10 mouse cellular contexts compared by ENCODE assay signal in the genomic region with DNA sequence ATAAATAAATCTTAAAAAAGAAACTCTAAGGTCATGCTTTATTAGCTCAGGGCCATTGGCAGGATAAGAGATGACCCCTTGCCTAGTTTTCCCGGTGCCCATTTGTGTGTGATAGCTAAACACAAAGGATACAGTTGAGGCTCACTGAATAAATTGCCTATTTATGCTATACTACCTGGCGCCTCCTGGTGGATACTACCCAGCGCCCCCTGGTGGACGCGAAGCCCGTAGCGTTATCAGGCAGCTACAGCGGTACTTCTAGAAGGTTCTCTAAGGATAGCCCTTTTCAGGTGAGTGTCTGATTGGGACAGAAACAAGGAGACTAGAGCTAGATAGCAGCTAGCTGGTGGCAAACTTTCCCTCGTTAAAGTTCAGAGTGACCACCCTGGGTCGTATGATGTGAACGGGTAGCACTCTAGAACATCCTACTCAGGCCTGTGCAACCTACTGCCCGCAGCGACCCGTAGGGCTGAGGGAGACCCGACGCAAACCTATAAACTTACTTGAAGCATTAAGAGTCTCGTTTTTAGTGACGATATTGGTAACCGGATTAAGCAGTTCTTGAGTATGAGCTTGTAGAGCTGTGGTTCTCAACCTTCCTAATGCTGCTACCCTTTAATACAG. TPM values are rescaled to one million over a fixed set of nuclear protein-coding genes. Genes with fewer than 3 reads are reported as not detected.
A peak's percentile ranks its signal among the peaks of the same experiment; 100 is the strongest.
DNase-seq lines count a peak whose midpoint lies in the region; ATAC-seq and TF ChIP-seq lines count a peak whose summit lies in the region.
"Had no signal": no experiment of that assay in that cellular context is flagged by ENCODE, and none has a peak within 500 bp of the region (broad histone marks: within the 10 kb centered on the region; RNA-seq: fewer than 3 reads in every experiment).

No protein-coding gene starts in this region.

- no peaks in the 10 kb centered on the region for H3K4me1 ChIP-seq in heart, adult 2 months (ENCODE audit: control insufficient read depth, insufficient read depth, low read length)
- H3K4me1 ChIP-seq in heart, embryonic 11.5 days (ENCODE audit: control insufficient read depth, insufficient read depth, low read length), result no peaks in the 10 kb centered on the region
- no peaks in the 10 kb centered on the region for H3K4me1 ChIP-seq in embryonic facial prominence, embryonic 14.5 days (ENCODE audit: control insufficient read depth, insufficient read depth, low read length)
- H3K4me1 ChIP-seq in limb, embryonic 14.5 days (ENCODE audit: control insufficient read depth, insufficient read depth, low read length), result no peaks in the 10 kb centered on the region
- H3K4me1 ChIP-seq: embryonic facial prominence, embryonic 12.5 days; limb, embryonic 13.5 days had no signal

- intact Hi-C loops in heart, adult 2 months (cut with DNase I), result no loop called here

- TF ChIP-seq CTCF in heart, adult 2 months (IDR thresholded peaks at IDR 0.05), result peak; percentile 80

- no peaks in the 10 kb centered on the region for H3K27me3 ChIP-seq in heart, adult 2 months (ENCODE audit: control insufficient read depth, insufficient read depth, low read length)
- H3K27me3 ChIP-seq in heart, embryonic 11.5 days (ENCODE audit: control insufficient read depth, insufficient read depth, low read length), result no peaks in the 10 kb centered on the region
- H3K27me3 ChIP-seq in embryonic facial prominence, embryonic 14.5 days (replicated peaks; ENCODE audit: control insufficient read depth, insufficient read depth, low read length), result no peaks in the 10 kb centered on the region
- H3K27me3 ChIP-seq in limb, embryonic 14.5 days (ENCODE audit: control insufficient read depth, insufficient read depth, low read length), result no peaks in the 10 kb centered on the region
- H3K27me3 ChIP-seq: embryonic facial prominence, embryonic 12.5 days; limb, embryonic 13.5 days had no signal

- ATAC-seq in heart, embryonic 11.5 days (replicated peaks; ENCODE audit: insufficient number of reproducible peaks, low FRiP score, low TSS enrichment), result no peak
- ATAC-seq in embryonic facial prominence, embryonic 14.5 days (ENCODE audit: low read depth), result no peak
- ATAC-seq in limb, embryonic 14.5 days (ENCODE audit: low FRiP score, low read depth), result no peak

- no peak for TF ChIP-seq POLR2A in heart, adult 2 months (IDR thresholded peaks at IDR 0.05; ENCODE audit: insufficient read depth, low read depth, low read length)
- TF ChIP-seq POLR2A in limb, embryonic 14.5 days (IDR thresholded peaks at IDR 0.05; ENCODE audit: borderline replicate concordance, extremely low read depth, insufficient read depth, insufficient read length), result no peak

- TF ChIP-seq EP300 in heart, adult 2 months (IDR thresholded peaks at IDR 0.05; ENCODE audit: insufficient read depth, low read depth, low read length), result no peak

- H3K9me3 ChIP-seq in heart, embryonic 11.5 days (replicated peaks; ENCODE audit: control insufficient read depth, low read length), result no peaks in the 10 kb centered on the region
- H3K9me3 ChIP-seq in embryonic facial prominence, embryonic 14.5 days (ENCODE audit: control insufficient read depth, low read length), result no peaks in the 10 kb centered on the region
- no peaks in the 10 kb centered on the region for H3K9me3 ChIP-seq in limb, embryonic 14.5 days (ENCODE audit: control insufficient read depth, low read length)
- H3K9me3 ChIP-seq: embryonic facial prominence, embryonic 12.5 days; limb, embryonic 13.5 days had no signal

- no peak overlapping the region for H3K9ac ChIP-seq in heart, adult 2 months (ENCODE audit: low read depth, low read length)
- H3K9ac ChIP-seq in heart, embryonic 11.5 days (ENCODE audit: low read depth, low read length), result no peak overlapping the region
- H3K9ac ChIP-seq in embryonic facial prominence, embryonic 14.5 days (ENCODE audit: low read depth, low read length), result no peak overlapping the region
- H3K9ac ChIP-seq in limb, embryonic 14.5 days (ENCODE audit: low read depth, low read length, severe bottlenecking), result no peak overlapping the region
- H3K9ac ChIP-seq: embryonic facial prominence, embryonic 12.5 days; limb, embryonic 13.5 days had no signal

- H3K4me3 ChIP-seq in heart, adult 2 months, result no peak overlapping the region
- H3K4me3 ChIP-seq in heart, embryonic 11.5 days (ENCODE audit: low read depth, low read length), result no peak overlapping the region
- no peak overlapping the region for H3K4me3 ChIP-seq in embryonic facial prominence, embryonic 14.5 days (ENCODE audit: low read depth, low read length)
- H3K4me3 ChIP-seq in limb, embryonic 14.5 days (replicated peaks; ENCODE audit: low read length), result no peak overlapping the region
- H3K4me3 ChIP-seq: embryonic facial prominence, embryonic 12.5 days; limb, embryonic 13.5 days had no signal

- 60% methylated on average over 19 of the region's 19 CpGs for WGBS in heart, adult 2 months
- WGBS in heart, embryonic 11.5 days (ENCODE audit: insufficient replicate concordance), result 61% methylated on average over 19 of the region's 19 CpGs
- WGBS in embryonic facial prominence, embryonic 14.5 days, result 70% methylated on average over 19 of the region's 19 CpGs
- 66% methylated on average over 19 of the region's 19 CpGs for WGBS in limb, embryonic 14.5 days

- no peak overlapping the region for H3K4me2 ChIP-seq in heart, embryonic 11.5 days
- H3K4me2 ChIP-seq in embryonic facial prominence, embryonic 14.5 days (ENCODE audit: low read depth, low read length), result no peak overlapping the region
- no peak overlapping the region for H3K4me2 ChIP-seq in limb, embryonic 14.5 days (replicated peaks; ENCODE audit: low read depth, low read length, severe bottlenecking)
- H3K4me2 ChIP-seq: embryonic facial prominence, embryonic 12.5 days; limb, embryonic 13.5 days had no signal

- DNase-seq in heart, adult 2 months, result peak; percentile 21 to 49
- peak; percentile 83 for DNase-seq in B cell, adult 2 months
- DNase-seq in adrenal gland, adult 18-20 months (ENCODE audit: low spot score in 2 of 2), result peak; percentile 42 to 59
- peak; percentile 13 for DNase-seq in embryonic facial prominence, embryonic 14.5 days (ENCODE audit: low spot score)
- DNase-seq in limb, embryonic 14.5 days (ENCODE audit: low spot score), result peak; percentile 4
- DNase-seq in retina, embryonic 14.5 days (ENCODE audit: low spot score), result peak; percentile 53
- no peak for DNase-seq in right cerebral cortex, postnatal 10 days (ENCODE audit: low spot score in 2 of 2)

- H3K79me2 ChIP-seq in heart, adult 2 months (replicated peaks; ENCODE audit: control insufficient read depth, insufficient read depth, low read length), result no peaks in the 10 kb centered on the region

- H3K36me3 ChIP-seq in heart, adult 2 months (ENCODE audit: control insufficient read depth, insufficient read depth, low read length), result no peaks in the 10 kb centered on the region
- no peaks in the 10 kb centered on the region for H3K36me3 ChIP-seq in heart, embryonic 11.5 days (ENCODE audit: control insufficient read depth, insufficient read depth, low read length)
- no peaks in the 10 kb centered on the region for H3K36me3 ChIP-seq in embryonic facial prominence, embryonic 14.5 days (ENCODE audit: control insufficient read depth, insufficient read depth, low read length)
- H3K36me3 ChIP-seq in limb, embryonic 14.5 days (ENCODE audit: control insufficient read depth, insufficient read depth, low read length), result no peaks in the 10 kb centered on the region
- H3K36me3 ChIP-seq: embryonic facial prominence, embryonic 12.5 days; limb, embryonic 13.5 days had no signal

- H3K27ac ChIP-seq in heart, adult 2 months, result no peak overlapping the region
- no peak overlapping the region for H3K27ac ChIP-seq in heart, embryonic 11.5 days (ENCODE audit: low read depth, low read length)
- H3K27ac ChIP-seq in embryonic facial prominence, embryonic 14.5 days (replicated peaks; ENCODE audit: low read depth, low read length), result no peak overlapping the region
- no peak overlapping the region for H3K27ac ChIP-seq in limb, embryonic 14.5 days (replicated peaks; ENCODE audit: low read depth, low read length)
- H3K27ac ChIP-seq: embryonic facial prominence, embryonic 12.5 days; limb, embryonic 13.5 days had no signal

RNA-seq across cellular contexts. Expression of gene Dnmt3c, which starts 1.9 kb away (rescaled TPM):
- not detected for total RNA-seq in heart, adult 2 months (2021)
- polyA plus RNA-seq in heart, adult 2 months (2012; rRNA removed), result not detected in 2 replicates
- not detected in 2 replicates for polyA plus RNA-seq in heart, embryonic 11.5 days (2014; fragmentation: Nextera tagmentation; extraction: Ambion mirVana)
- total RNA-seq in adrenal gland, adult 18-20 months (2021), result not detected
- polyA plus RNA-seq in embryonic facial prominence, embryonic 14.5 days (2014; fragmentation: Nextera tagmentation; extraction: Ambion mirVana), result not detected in 2 replicates
- 0.06 and 0.10 TPM in 2 replicates for polyA plus RNA-seq in limb, embryonic 14.5 days (2012; rRNA removed)
- 0.08 and 0.10 TPM in 2 replicates for polyA plus RNA-seq in limb, embryonic 14.5 days (2014; fragmentation: Nextera tagmentation; extraction: Ambion mirVana)
- polyA plus RNA-seq: embryonic facial prominence, embryonic 12.5 days; limb, embryonic 13.5 days had no signal

RNA-seq across cellular contexts. Expression of gene Dnmt3b, which starts 45.3 kb away (rescaled TPM):
- total RNA-seq in heart, adult 2 months (2021), result 1 to 10 TPM; 1.0 to 1.6 TPM
- polyA plus RNA-seq in heart, adult 2 months (2012; rRNA removed), result 0.84 and 1.8 TPM in 2 replicates
- polyA plus RNA-seq in heart, embryonic 11.5 days (2014; fragmentation: Nextera tagmentation; extraction: Ambion mirVana), result 7.3 and 8.4 TPM in 2 replicates
- total RNA-seq in adrenal gland, adult 18-20 months (2021), result 1 to 10 TPM; 1.2 to 1.4 TPM
- polyA plus RNA-seq in embryonic facial prominence, embryonic 14.5 days (2014; fragmentation: Nextera tagmentation; extraction: Ambion mirVana), result 7.0 and 7.6 TPM in 2 replicates
- 6.6 and 8.1 TPM in 2 replicates for polyA plus RNA-seq in limb, embryonic 14.5 days (2012; rRNA removed)
- 7.3 and 8.3 TPM in 2 replicates for polyA plus RNA-seq in limb, embryonic 14.5 days (2014; fragmentation: Nextera tagmentation; extraction: Ambion mirVana)

RNA-seq across cellular contexts. Expression of gene Mapre1, which starts 46.5 kb away (rescaled TPM):
- total RNA-seq in heart, adult 2 months (2021), result 10 to 100 TPM; 49.6 to 50.4 TPM
- polyA plus RNA-seq in heart, adult 2 months (2012; rRNA removed), result 7.0 and 14.7 TPM in 2 replicates
- polyA plus RNA-seq in heart, embryonic 11.5 days (2014; fragmentation: Nextera tagmentation; extraction: Ambion mirVana), result 271 and 300 TPM in 2 replicates
- total RNA-seq in adrenal gland, adult 18-20 months (2021), result 10 to 100 TPM; 92.5 to 98.8 TPM
- polyA plus RNA-seq in embryonic facial prominence, embryonic 14.5 days (2014; fragmentation: Nextera tagmentation; extraction: Ambion mirVana), result 228 and 238 TPM in 2 replicates
- 30.2 and 36.1 TPM in 2 replicates for polyA plus RNA-seq in limb, embryonic 14.5 days (2012; rRNA removed)
- 194 and 203 TPM in 2 replicates for polyA plus RNA-seq in limb, embryonic 14.5 days (2014; fragmentation: Nextera tagmentation; extraction: Ambion mirVana)

Comparison
In these comparisons a context has a peak if more than half of its experiments do, and no peak if none do; other contexts are left out.
1. DNase-seq: peak in heart, adult 2 months (2 of 2), B cell, adult 2 months (2 of 2), adrenal gland, adult 18-20 months (2 of 2), embryonic facial prominence, embryonic 14.5 days (single experiment), limb, embryonic 14.5 days (single experiment) and retina, embryonic 14.5 days (single experiment); none in right cerebral cortex, postnatal 10 days (0 of 2).